Mouse (Mus musculus): ENCODE results near the gene Usp8. TPM values are rescaled to one million over a fixed set of nuclear protein-coding genes. Genes with fewer than 3 reads are reported as not detected.
A peak's percentile ranks its signal among the peaks of the same experiment; 100 is the strongest.

Usp8 gene
- polyA plus RNA-seq (2015; fragmentation: Nextera tagmentation; extraction: Ambion mirVana), result 28.9 and 30.8 TPM in 2 replicates

GRCm38 (mm10) chr2:126706759-126707437, at the start of gene Usp8:
Gene Usp8 (plus strand): TSS chr2:126707328.
- peak within 1 kb of the TSS; percentile 93 for H3K9ac ChIP-seq
- 3% methylated on average over 47 of the region's 47 CpGs for WGBS
- peak; percentile 100 for ATAC-seq

DNA sequence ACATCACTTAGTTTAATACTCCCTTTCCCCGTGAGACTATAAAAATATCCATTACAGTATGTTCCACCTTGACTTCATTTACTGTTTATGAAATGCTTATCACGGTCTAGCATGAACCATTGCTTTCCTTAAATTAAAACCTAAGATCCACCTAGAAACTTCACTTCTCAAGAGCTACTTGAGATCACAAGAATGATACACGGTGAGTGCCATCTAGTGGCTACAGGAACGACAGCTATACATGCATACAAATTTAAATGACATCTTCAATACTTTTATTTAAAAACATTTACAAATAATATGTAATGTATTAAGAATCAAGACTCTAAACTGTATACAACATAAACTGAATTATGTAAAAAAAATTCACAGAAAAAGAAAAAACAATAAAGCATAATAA, 43.6 kb upstream of the Usp8 start:
- Histone ChIP-seq H3K27ac (no peak overlapping the region), H3K4me2 (no peak overlapping the region), H3K9me3 (replicated peaks) (no peaks in the 10 kb centered on the region), H3K4me3 (no peak overlapping the region), H3K27me3 (no peaks in the 10 kb centered on the region), H3K9ac (no peak overlapping the region), H3K4me1 (no peaks in the 10 kb centered on the region), H3K36me3 (ENCODE audit: poor library complexity, severe bottlenecking) (no peaks in the 10 kb centered on the region)
- ATAC-seq, result 0 out of 2 replicates have a peak, but pooled peaks have one; percentile 21
- 63% methylated on average over 4 of the region's 4 CpGs for WGBS

More at GRCm38 (mm10) chr2:126706759-126707437, at the start of gene Usp8:
- H3K27me3 ChIP-seq, result peaks cover 17% of the 10 kb centered on the region
- H3K4me1 ChIP-seq, result peaks cover 11% of the 10 kb centered on the region
- peak within 1 kb of the TSS; percentile 74 for H3K4me2 ChIP-seq
- no peaks in the 10 kb centered on the region for H3K36me3 ChIP-seq (ENCODE audit: poor library complexity, severe bottlenecking)
- H3K4me3 ChIP-seq, result peak within 1 kb of the TSS; percentile 91
- H3K9me3 ChIP-seq (replicated peaks), result no peaks in the 10 kb centered on the region
- peak within 1 kb of the TSS; percentile 86 for H3K27ac ChIP-seq

GRCm38 (mm10) chr2:126665984-126666383, 41.1 kb upstream of the Usp8 start:
- no peaks in the 10 kb centered on the region for H3K9me3 ChIP-seq (replicated peaks)
- ATAC-seq, result no peak
- H3K36me3 ChIP-seq (ENCODE audit: poor library complexity, severe bottlenecking), result no peaks in the 10 kb centered on the region
- no peak overlapping the region for H3K4me3 ChIP-seq
- no peaks in the 10 kb centered on the region for H3K27me3 ChIP-seq
- H3K4me1 ChIP-seq, result no peaks in the 10 kb centered on the region
- no peak overlapping the region for H3K9ac ChIP-seq
- no peak overlapping the region for H3K4me2 ChIP-seq
- 93% methylated on average over 3 of the region's 3 CpGs for WGBS
- no peak overlapping the region for H3K27ac ChIP-seq

DNA sequence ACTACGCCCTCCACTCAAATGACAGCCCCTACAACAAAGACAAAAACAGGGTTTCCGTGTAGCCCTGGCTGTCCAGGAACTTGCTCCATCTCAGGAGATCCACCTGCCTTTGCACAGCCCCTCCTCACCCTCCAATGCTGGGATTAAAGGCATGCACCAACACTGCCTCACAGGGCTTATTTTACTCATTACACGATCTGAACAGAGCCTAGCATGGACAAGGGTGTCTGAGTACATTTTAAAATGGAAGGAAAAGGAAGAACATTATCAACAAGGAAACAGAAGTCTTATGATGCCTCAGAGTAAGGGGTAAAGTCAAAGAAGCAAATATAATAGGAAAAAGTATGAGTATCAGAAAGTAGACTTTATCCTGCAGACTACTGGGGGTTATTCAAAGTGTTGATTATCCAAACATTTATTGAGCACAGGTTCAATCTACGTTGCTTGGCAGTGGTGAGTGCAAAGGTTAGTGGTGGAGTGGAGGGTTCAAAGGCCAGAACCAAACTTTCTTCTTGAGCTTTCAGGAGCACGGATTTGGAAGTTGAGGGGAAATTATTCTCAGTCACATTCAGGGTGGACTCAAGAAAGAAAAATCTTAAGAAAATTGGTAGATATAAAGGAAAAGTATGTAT, 38.4 kb upstream of the Usp8 start:
- 89% methylated on average over 5 of the region's 5 CpGs for WGBS
- ATAC-seq, result no peak
- no peaks in the 10 kb centered on the region for H3K36me3 ChIP-seq (ENCODE audit: poor library complexity, severe bottlenecking)

DNA sequence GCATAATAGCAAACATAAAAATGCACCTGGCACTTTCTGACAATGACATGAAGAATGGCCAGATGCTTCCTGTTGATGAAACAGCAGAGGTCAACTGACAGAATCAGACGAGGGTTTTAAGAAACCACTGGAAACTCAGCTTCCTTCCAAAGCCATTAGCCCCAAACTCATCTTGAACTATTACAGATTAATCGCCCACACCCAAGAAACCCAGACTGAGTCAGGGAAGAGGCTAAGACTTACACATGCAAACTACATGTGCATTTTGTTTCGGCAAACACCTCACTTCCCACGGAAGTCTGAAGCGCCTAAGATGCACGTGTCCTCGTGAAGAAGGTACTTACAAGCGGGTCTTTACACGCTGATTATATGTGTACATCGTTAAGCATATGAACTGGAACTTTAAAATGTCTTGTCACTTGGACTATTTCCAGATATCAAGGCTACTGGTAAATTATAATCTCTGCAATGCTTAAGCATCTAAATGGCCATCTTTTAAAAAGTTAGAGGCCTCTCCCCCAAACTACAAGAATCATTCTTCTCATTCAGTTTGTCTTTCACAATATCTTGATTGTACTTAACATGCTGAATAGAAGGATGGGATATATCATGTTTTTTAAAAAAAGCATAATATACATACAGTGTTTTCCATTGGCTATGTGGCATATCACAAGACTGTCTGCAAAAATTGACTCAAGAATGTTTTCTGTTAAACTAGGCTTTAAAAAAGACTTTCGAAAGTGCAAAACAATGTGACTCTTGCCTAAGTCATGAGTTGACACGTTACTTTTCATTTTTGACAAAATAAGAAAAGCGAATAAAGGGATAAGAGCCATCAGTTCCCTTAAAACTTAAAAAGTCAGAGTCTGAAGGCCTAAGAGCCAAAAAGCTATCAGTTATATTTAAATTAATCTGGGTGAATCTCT, 33.5 kb upstream of the Usp8 start:
- peaks cover 45% of the 10 kb centered on the region for H3K4me1 ChIP-seq
- H3K27me3 ChIP-seq, result no peaks in the 10 kb centered on the region
- peak overlapping the region; percentile 82 for H3K4me2 ChIP-seq
- 60% methylated on average over 13 of the region's 13 CpGs for WGBS
- H3K27ac ChIP-seq, result no peak overlapping the region
- H3K9me3 ChIP-seq (replicated peaks), result no peaks in the 10 kb centered on the region
- peak overlapping the region; percentile 96 for H3K4me3 ChIP-seq
- H3K9ac ChIP-seq, result peak overlapping the region; percentile 99
- no peak for ATAC-seq
- H3K36me3 ChIP-seq (ENCODE audit: poor library complexity, severe bottlenecking), result peaks cover 3% of the 10 kb centered on the region; the same call in 1 of the 2 replicates

More for the DNA sequence above, 38.4 kb upstream of the Usp8 start:
- H3K4me3 ChIP-seq, result no peak overlapping the region
- H3K9me3 ChIP-seq (replicated peaks), result no peaks in the 10 kb centered on the region
- H3K27ac ChIP-seq, result no peak overlapping the region
- H3K9ac ChIP-seq, result no peak overlapping the region
- H3K4me2 ChIP-seq, result no peak overlapping the region
- H3K27me3 ChIP-seq, result no peaks in the 10 kb centered on the region
- H3K4me1 ChIP-seq, result peaks cover 25% of the 10 kb centered on the region

DNA sequence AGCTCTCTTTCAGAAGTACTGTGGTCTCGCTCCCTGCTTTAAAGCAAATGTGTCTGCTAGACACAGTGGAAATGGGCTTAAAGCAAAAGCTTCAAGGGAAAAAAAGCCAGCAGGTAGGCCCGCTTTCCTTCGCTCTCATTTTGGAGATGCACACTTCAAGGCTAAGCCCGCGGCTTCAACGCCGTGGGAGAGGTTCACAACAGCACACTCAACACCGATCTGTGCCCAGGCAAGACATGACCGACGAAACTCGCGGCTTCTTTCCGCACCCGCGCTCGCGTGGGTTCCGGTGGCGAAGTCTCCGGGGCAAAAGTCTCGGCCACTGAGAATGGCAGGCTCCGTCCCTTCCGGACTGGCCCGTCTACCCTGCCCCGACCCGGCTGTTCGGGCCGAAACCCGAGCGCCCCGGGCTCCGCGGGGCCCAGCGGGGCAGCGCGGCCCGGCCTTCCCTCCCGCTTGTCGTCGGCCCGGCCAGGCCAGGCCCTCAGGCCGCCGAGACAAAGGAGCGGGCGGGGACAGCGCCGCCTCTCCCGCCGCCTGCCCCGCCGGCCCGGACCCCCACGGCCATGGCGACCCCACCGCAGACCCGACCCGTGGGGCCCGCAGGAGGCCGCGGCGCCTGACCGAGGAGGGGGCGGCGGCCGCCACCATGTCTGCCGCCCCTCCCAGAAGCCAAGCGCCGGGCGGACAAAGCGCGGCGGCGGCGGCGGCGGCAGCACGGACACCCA, 32.5 kb upstream of the Usp8 start:
- Histone ChIP-seq H3K4me3 (peak overlapping the region; percentile 96), H3K9ac (peak overlapping the region; percentile 99), H3K27me3 (no peaks in the 10 kb centered on the region), H3K4me1 (peaks cover 45% of the 10 kb centered on the region), H3K36me3 (ENCODE audit: poor library complexity, severe bottlenecking) (peaks cover 10% of the 10 kb centered on the region), H3K9me3 (replicated peaks) (no peaks in the 10 kb centered on the region), H3K4me2 (peak overlapping the region; percentile 82), H3K27ac (peak overlapping the region; percentile 100)
- peak; percentile 37 for ATAC-seq
- WGBS, result 0% methylated on average over 71 of the region's 77 CpGs

DNA sequence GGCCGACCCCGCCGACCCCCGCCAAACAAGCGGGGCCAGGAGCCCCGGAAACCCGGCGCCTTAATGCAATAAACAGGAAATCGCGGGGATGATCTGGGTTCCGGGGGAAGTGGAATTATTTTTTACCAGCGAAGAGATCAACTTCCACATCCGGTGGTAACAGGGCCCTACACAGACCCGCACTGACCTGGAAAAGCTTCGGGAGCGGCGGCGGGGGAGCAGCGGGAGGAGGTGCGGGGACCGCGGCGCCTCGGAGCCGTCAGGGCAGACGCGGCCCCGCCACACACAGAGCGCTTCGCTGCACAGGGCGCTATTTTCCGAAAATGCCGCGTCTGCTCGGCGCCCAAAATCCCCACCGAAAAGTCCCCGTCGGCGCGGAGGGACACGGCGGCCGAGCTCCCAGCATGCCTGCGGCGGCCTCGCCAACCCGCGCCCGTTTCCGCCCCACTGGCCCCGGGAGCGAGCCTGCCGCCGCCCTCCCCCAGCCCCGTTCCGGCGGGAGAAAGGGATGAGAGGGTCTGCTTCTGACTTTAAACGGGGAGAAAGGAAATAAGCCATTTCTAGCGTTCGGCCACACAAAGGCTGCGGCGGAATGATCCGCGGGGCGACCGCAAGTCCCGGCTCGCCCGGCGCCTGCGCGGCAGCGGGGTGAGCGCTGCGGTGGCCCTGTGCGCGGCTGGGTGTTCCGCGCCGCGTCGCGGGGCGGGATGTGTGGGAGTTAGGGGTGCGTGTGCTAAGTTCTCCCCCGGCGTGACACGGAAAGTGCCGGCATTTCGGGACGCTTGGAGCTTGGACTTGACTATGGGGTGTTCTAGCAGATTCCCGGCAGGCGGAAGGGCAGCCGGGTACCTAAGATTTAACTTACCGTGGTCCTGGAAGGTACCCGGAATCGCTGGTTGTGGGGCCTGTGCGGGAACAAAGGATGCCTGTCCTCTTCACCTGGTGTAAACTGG, 31.7 kb upstream of the Usp8 start:
- Histone ChIP-seq H3K4me3 (peak overlapping the region; percentile 96), H3K9ac (peak overlapping the region; percentile 99), H3K4me2 (peak overlapping the region; percentile 82), H3K27me3 (no peaks in the 10 kb centered on the region), H3K4me1 (peaks cover 45% of the 10 kb centered on the region), H3K36me3 (ENCODE audit: poor library complexity, severe bottlenecking) (peaks cover 13% of the 10 kb centered on the region), H3K9me3 (replicated peaks) (peaks cover 3% of the 10 kb centered on the region; the same call in 1 of the 2 replicates), H3K27ac (peak overlapping the region; percentile 100)
- peak; percentile 94 for ATAC-seq
- under 1% methylated on average over 99 of the region's 99 CpGs for WGBS

DNA sequence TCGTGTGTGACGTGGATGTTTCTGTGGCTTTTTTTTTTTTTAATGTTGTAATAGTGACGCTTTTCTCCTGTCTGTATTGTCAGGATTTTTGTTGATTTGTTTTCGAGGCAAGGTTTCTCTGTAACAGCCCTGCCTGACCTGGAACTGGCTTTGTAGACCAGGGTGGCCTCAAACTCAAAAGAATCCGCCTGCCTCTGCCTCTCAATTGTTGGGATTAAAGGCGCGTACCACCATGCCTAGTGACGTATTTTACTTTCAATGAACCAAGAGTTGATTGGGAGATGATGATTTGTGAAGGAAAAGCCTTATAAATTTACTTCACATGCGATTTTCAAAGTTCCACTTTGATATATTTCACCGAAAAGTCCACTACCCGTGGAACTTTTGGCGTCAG, 31.0 kb upstream of the Usp8 start, which contains the start of gene Gabpb1:
TSS of gene Gabpb1 (minus strand) at position 216 of the 394 bp plus-strand sequence.
- peak within 1 kb of the TSS; percentile 99 for H3K9ac ChIP-seq
- H3K27me3 ChIP-seq, result no peaks in the 10 kb centered on the region
- H3K4me1 ChIP-seq, result peaks cover 45% of the 10 kb centered on the region
- peak within 1 kb of the TSS; percentile 82 for H3K4me2 ChIP-seq
- peaks cover 14% of the 10 kb centered on the region for H3K36me3 ChIP-seq (ENCODE audit: poor library complexity, severe bottlenecking)
- H3K4me3 ChIP-seq, result peak within 1 kb of the TSS; percentile 96
- peaks cover 4% of the 10 kb centered on the region; the same call in 1 of the 2 replicates for H3K9me3 ChIP-seq (replicated peaks)
- WGBS, result 25% methylated on average over 12 of the region's 12 CpGs
- ATAC-seq, result no peak
- peak within 1 kb of the TSS; percentile 100 for H3K27ac ChIP-seq

- no peaks in the 10 kb centered on the region for H3K27me3 ChIP-seq
- H3K4me3 ChIP-seq, result 0 out of 2 replicates have a peak overlapping the region, but pooled peaks have one; percentile 96
- no peak for ATAC-seq
- 94% methylated on average over 1 of the region's 1 CpGs for WGBS
- peaks cover 4% of the 10 kb centered on the region; the same call in 1 of the 2 replicates for H3K9me3 ChIP-seq (replicated peaks)
- no peak overlapping the region for H3K9ac ChIP-seq
- H3K4me2 ChIP-seq, result peak overlapping the region; percentile 82; the same call in 1 of the 2 replicates
- H3K27ac ChIP-seq, result no peak overlapping the region
- H3K36me3 ChIP-seq (ENCODE audit: poor library complexity, severe bottlenecking), result peaks cover 16% of the 10 kb centered on the region
- peaks cover 35% of the 10 kb centered on the region for H3K4me1 ChIP-seq
These were observed 29.8 kb upstream of the Usp8 start for GRCm38 (mm10) chr2:126677366-126677765.

DNA sequence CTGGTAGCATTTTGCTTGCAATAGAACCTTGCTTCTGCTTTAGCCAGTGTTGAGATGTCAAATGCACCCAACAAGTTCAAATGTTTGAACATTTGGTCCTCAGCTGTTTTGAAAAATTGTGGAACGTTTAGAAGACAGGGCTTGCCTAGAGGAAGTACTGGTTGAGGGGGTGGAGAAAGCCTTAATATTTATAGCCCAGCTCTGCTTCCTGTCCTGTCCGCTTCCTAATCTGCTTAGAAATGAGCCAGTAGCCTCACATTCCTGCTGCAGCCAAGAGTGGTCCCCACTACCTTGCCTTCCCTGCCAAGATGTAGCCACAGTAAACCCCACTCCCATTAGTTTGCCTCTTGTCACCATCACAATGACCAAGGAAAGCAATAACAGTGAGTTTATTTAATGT, 24.8 kb upstream of the Usp8 start:
- Histone ChIP-seq H3K9me3 (replicated peaks) (peaks cover 4% of the 10 kb centered on the region; the same call in 1 of the 2 replicates), H3K9ac (no peak overlapping the region), H3K4me1 (peaks cover 4% of the 10 kb centered on the region; the same call in 1 of the 2 replicates), H3K27ac (no peak overlapping the region), H3K27me3 (no peaks in the 10 kb centered on the region), H3K4me2 (no peak overlapping the region), H3K4me3 (no peak overlapping the region), H3K36me3 (ENCODE audit: poor library complexity, severe bottlenecking) (peaks cover 29% of the 10 kb centered on the region)
- ATAC-seq, result no peak
- 91% methylated on average over 2 of the region's 2 CpGs for WGBS
